Mouse (Mus musculus) C2C12 (cell line): Measurements from ENCODE around the gene Osbpl2. TPM values are rescaled to one million over a fixed set of nuclear protein-coding genes. Genes with fewer than 3 reads are reported as not detected.

Source experiments
- H3K27me3 ChIP-seq: one replicate; pipeline ENCODE4 v1.6.1; 2011; ENCODE audit not compliant: control insufficient read depth, insufficient read depth, insufficient read length
- H3K36me3 ChIP-seq: one replicate; pipeline ENCODE4 v1.6.1; 2011; ENCODE audit not compliant: control insufficient read depth, insufficient read depth
- H3K4me3 ChIP-seq: one replicate; pipeline ENCODE4 v1.5.1; 2011; ENCODE audit warnings: mild to moderate bottlenecking, control low read depth; ENCODE audit not compliant: poor library complexity, insufficient read depth, severe bottlenecking
- H3K79me2 ChIP-seq: one replicate; pipeline ENCODE4 v1.6.1; 2011; ENCODE audit not compliant: control insufficient read depth, insufficient read depth
- H3K79me3 ChIP-seq: one replicate; pipeline ENCODE4 v1.6.1; 2011; ENCODE audit warnings: low read depth, control low read depth
- H3ac ChIP-seq: one replicate; pipeline ENCODE3; 2011; ENCODE audit warnings: low read depth; ENCODE audit not compliant: control insufficient read depth, insufficient read length
- CEBPB ChIP-seq: IDR thresholded peaks from one replicate; pipeline ENCODE4 v1.6.1; 2011; ENCODE audit warnings: low read depth, mild to moderate bottlenecking, control low read depth, moderate library complexity
- CTCF ChIP-seq: IDR thresholded peaks from one replicate; pipeline ENCODE4 v1.5.1; 2011; ENCODE audit not compliant: control insufficient read depth, insufficient read depth, insufficient read length
- FOSL1 ChIP-seq: IDR thresholded peaks from one replicate; pipeline ENCODE4 v1.8.0; 2011; ENCODE audit warnings: mild to moderate bottlenecking, low read length; ENCODE audit not compliant: poor library complexity, insufficient read depth, severe bottlenecking
- MAX ChIP-seq: IDR thresholded peaks from one replicate; pipeline ENCODE4 v1.6.1; 2011; ENCODE audit warnings: mild to moderate bottlenecking, control low read depth
- MYOD1 ChIP-seq: IDR thresholded peaks from one replicate; pipeline ENCODE4 v1.6.1; 2011; ENCODE audit warnings: low read depth; ENCODE audit not compliant: control insufficient read depth, insufficient read length
- MYOG ChIP-seq: IDR thresholded peaks from one replicate; pipeline ENCODE4 v1.6.1; 2011; ENCODE audit not compliant: control insufficient read depth, insufficient read length; ENCODE audit errors: extremely low read depth
- USF1 ChIP-seq: IDR thresholded peaks from one replicate; pipeline ENCODE4 v1.6.1; 2011; ENCODE audit warnings: low read depth, mild to moderate bottlenecking, control low read depth, moderate library complexity
- polyA plus RNA-seq: library from polyadenylated mRNA; unstranded; fragments of >200 nt; fragmentation: generic; extraction: Trizol; gene quantifications from one replicate; pipeline ENCODE4 v1.2.1, GENCODE M21; 2012; ENCODE audit warnings: missing spikeins

Gene Osbpl2
- polyA plus RNA-seq, 1 experiment = 9.2 TPM

GRCm38 (mm10) chr2:180133231-180133630 lies 14.1 kb downstream of the Osbpl2 start:
- Histone ChIP-seq H3K27me3 (no peaks in the 10 kb centered on the region), H3K4me3 (no peak overlapping the region), H3ac (no peak overlapping the region), H3K79me3 (no peaks in the 10 kb centered on the region), H3K36me3 (no peaks in the 10 kb centered on the region), H3K79me2 (no peaks in the 10 kb centered on the region)
- TF ChIP-seq USF1 (no peak), CTCF (no peak), MAX (no peak), MYOG (no peak), CEBPB (no peak), MYOD1 (no peak), FOSL1 (no peak)

DNA sequence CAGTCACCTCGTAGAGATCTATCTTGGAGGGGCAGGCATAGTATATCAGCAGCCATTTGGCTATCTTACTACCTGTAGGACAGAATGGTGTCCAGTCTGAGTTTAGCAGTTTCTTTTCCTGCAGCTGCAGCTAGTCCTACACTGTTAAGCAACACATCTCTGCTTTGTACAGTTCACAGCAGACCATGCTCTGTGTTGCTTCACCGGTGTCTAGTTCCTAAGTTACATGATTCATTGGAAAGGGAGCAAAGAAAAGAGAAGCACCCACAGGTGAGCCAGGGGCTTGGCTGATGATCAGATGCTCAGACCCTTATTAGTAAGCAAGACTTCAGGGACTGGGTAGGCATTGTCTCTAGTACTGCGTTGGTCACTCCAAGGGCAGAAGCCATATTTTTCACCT lies 14.8 kb downstream of the Osbpl2 start:
- Histone ChIP-seq H3K79me2 (no peaks in the 10 kb centered on the region), H3ac (no peak overlapping the region), H3K36me3 (no peaks in the 10 kb centered on the region), H3K27me3 (no peaks in the 10 kb centered on the region), H3K4me3 (no peak overlapping the region), H3K79me3 (no peaks in the 10 kb centered on the region)
- TF ChIP-seq USF1 (no peak), FOSL1 (no peak), MAX (no peak), MYOD1 (no peak), CEBPB (no peak), CTCF (no peak), MYOG (no peak)

- Histone ChIP-seq H3K79me3 (no peaks in the 10 kb centered on the region), H3K27me3 (no peaks in the 10 kb centered on the region), H3K4me3 (no peak overlapping the region), H3ac (no peak overlapping the region), H3K79me2 (no peaks in the 10 kb centered on the region), H3K36me3 (no peaks in the 10 kb centered on the region)
- no peak for TF ChIP-seq FOSL1
- TF ChIP-seq CTCF = no peak
- TF ChIP-seq MYOG = no peak
- TF ChIP-seq MAX = no peak
- no peak for TF ChIP-seq USF1
- no peak for TF ChIP-seq CEBPB
- no peak for TF ChIP-seq MYOD1
Measured at GRCm38 (mm10) chr2:180135414-180135813, 16.3 kb downstream of the Osbpl2 start.

- Histone ChIP-seq H3K4me3 (no peak overlapping the region), H3K27me3 (no peaks in the 10 kb centered on the region), H3K79me2 (no peaks in the 10 kb centered on the region), H3K36me3 (peaks cover 18% of the 10 kb centered on the region), H3K79me3 (no peaks in the 10 kb centered on the region), H3ac (no peak overlapping the region)
- TF ChIP-seq FOSL1 (no peak), CEBPB (no peak), USF1 (no peak), MYOG (no peak), MYOD1 (no peak), MAX (no peak), CTCF (no peak)
Measured at GRCm38 (mm10) chr2:180146091-180146490, 27.0 kb downstream of the Osbpl2 start.

DNA sequence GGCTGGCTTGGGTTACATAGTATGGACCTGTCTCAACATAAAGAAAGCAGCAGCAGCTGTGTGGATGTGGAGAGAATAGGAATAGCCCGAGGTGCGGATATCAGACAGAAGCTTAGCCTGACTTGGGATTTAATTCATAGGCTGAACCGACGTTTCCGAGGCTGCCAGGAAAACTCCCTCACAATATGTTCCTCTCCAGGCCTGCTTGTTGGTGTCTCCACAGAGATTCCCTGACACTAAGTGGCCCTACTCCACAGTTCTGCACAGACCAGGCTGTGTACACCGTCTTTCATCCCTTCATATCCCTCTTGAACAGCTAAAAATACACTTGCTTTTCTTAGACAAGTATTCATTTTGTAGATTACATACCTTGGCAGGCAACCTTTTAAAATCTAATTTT lies 28.3 kb downstream of the Osbpl2 start:
- Histone ChIP-seq H3K27me3 (no peaks in the 10 kb centered on the region), H3ac (no peak overlapping the region), H3K79me3 (no peaks in the 10 kb centered on the region), H3K79me2 (no peaks in the 10 kb centered on the region), H3K4me3 (no peak overlapping the region), H3K36me3 (peaks cover 22% of the 10 kb centered on the region)
- TF ChIP-seq USF1 (no peak), MAX (no peak), MYOD1 (no peak), CTCF (no peak), CEBPB (no peak), MYOG (no peak), FOSL1 (no peak)

GRCm38 (mm10) chr2:180148551-180148950 lies 29.4 kb downstream of the Osbpl2 start:
- Histone ChIP-seq H3K4me3 (no peak overlapping the region), H3K27me3 (no peaks in the 10 kb centered on the region), H3ac (no peak overlapping the region), H3K79me2 (no peaks in the 10 kb centered on the region), H3K79me3 (no peaks in the 10 kb centered on the region), H3K36me3 (peaks cover 33% of the 10 kb centered on the region)
- TF ChIP-seq FOSL1 (no peak), CEBPB (no peak), CTCF (no peak), MYOD1 (no peak), MAX (no peak), MYOG (no peak), USF1 (no peak)
